Mouse (Mus musculus) hindbrain, embryonic 16.5 days (tissue): Measurements from ENCODE around the gene Cdc20. TPM values are rescaled to one million over a fixed set of nuclear protein-coding genes. Genes with fewer than 3 reads are reported as not detected.

ENCODE experiments used
- polyA plus RNA-seq: library from polyadenylated mRNA; unstranded; fragments of >200 nt; fragmentation: Nextera tagmentation; extraction: Ambion mirVana; gene quantifications from 2 replicates; pipeline ENCODE4 v1.2.1, GENCODE M21; 2015

Cdc20 gene
- polyA plus RNA-seq, 1 experiment from 2014 or later = 39.6 TPM

Other genes with a start within 250 kb of the Cdc20 start
- 71.7 and 88.1 TPM in 2 replicates for gene Ptprf, start 145.9 kb downstream of the Cdc20 start, polyA plus RNA-seq
- 8.0 and 8.7 TPM in 2 replicates for gene Szt2, start 28.1 kb downstream of the Cdc20 start, polyA plus RNA-seq
- gene Med8, start 28.0 kb downstream of the Cdc20 start, polyA plus RNA-seq = 94.7 and 99.3 TPM in 2 replicates
- 36.5 and 36.6 TPM in 2 replicates for gene Elovl1, start 9.3 kb downstream of the Cdc20 start, polyA plus RNA-seq
- 0.27 and 0.31 TPM in 2 replicates for gene Mpl, start 20.2 kb upstream of the Cdc20 start, polyA plus RNA-seq
- 13.5 and 16.6 TPM in 2 replicates for gene Tie1, start 52.7 kb upstream of the Cdc20 start, polyA plus RNA-seq
- gene 2610528J11Rik, start 89.6 kb upstream of the Cdc20 start, polyA plus RNA-seq = not detected in 2 replicates
- gene Tmem125, start 106.7 kb upstream of the Cdc20 start, polyA plus RNA-seq = 0.16 and 0.30 TPM in 2 replicates
- 2.1 and 2.5 TPM in 2 replicates for gene Cfap57, start 183.4 kb upstream of the Cdc20 start, polyA plus RNA-seq
- gene Ebna1bp2, start 183.4 kb upstream of the Cdc20 start, polyA plus RNA-seq = 83.0 and 91.8 TPM in 2 replicates
- gene Olfr62, start 221.6 kb upstream of the Cdc20 start, polyA plus RNA-seq = not detected in 2 replicates